Mouse (Mus musculus) neural tube, embryonic 15.5 days (tissue): Measurements from ENCODE around the gene Fkbp15. TPM values are rescaled to one million over a fixed set of nuclear protein-coding genes. Genes with fewer than 3 reads are reported as not detected.
A peak's percentile ranks its signal among the peaks of the same experiment; 100 is the strongest.

Source experiments
- ATAC-seq: fragments of 200-750 bp; cut with Nextera tagmentation; 2 replicates; pipeline ENCODE4 v1.8.0; 2017; ENCODE audit warnings: mild to moderate bottlenecking, moderate TSS enrichment, moderate library complexity; ENCODE audit not compliant: low FRiP score
- H3K27ac ChIP-seq: fragments of 300-500 bp; sonication (generic); replicated peaks from 2 replicates; pipeline ENCODE4 v1.5.1; 2015; ENCODE audit warnings: mild to moderate bottlenecking, inconsistent platforms
- H3K27me3 ChIP-seq: fragments of 300-500 bp; sonication (generic); replicated peaks from 2 replicates; pipeline ENCODE4 v1.6.1; 2015; ENCODE audit warnings: inconsistent platforms
- H3K36me3 ChIP-seq: fragments of 300-500 bp; sonication (generic); 2 replicates; pipeline ENCODE4 v1.6.1; 2015; ENCODE audit warnings: inconsistent platforms
- H3K4me1 ChIP-seq: fragments of 300-500 bp; sonication (generic); 2 replicates; pipeline ENCODE4 v1.6.1; 2015; ENCODE audit warnings: inconsistent platforms
- H3K4me2 ChIP-seq: fragments of 300-500 bp; sonication (generic); 2 replicates; pipeline ENCODE4 v1.6.1; 2015; ENCODE audit warnings: inconsistent platforms, mild to moderate bottlenecking, moderate library complexity
- H3K4me3 ChIP-seq: fragments of 300-500 bp; sonication (generic); replicated peaks from 2 replicates; pipeline ENCODE4 v1.5.1; 2015; ENCODE audit warnings: mild to moderate bottlenecking, inconsistent platforms
- H3K9ac ChIP-seq: fragments of 300-500 bp; sonication (generic); replicated peaks from 2 replicates; pipeline ENCODE4 v1.6.1; 2015; ENCODE audit warnings: mild to moderate bottlenecking, inconsistent platforms
- H3K9me3 ChIP-seq: fragments of 300-500 bp; sonication (generic); replicated peaks from 2 replicates; pipeline ENCODE4 v1.6.1; 2016; ENCODE audit warnings: inconsistent platforms
- WGBS: fragments of 180-500 bp; shearing (Covaris S2); methylation state at CpG from one replicate; pipeline ENCODE4 v1.1.7; 2015; ENCODE audit warnings: mixed read lengths; 5-methylcytosine and 5-hydroxymethylcytosine counted together
- polyA plus RNA-seq: library from polyadenylated mRNA; unstranded; fragments of >200 nt; fragmentation: Nextera tagmentation; extraction: Ambion mirVana; gene quantifications from 2 replicates; pipeline ENCODE4 v1.2.1, GENCODE M21; 2015

Gene Fkbp15
- polyA plus RNA-seq, 1 experiment from 2014 or later, result 22.6 TPM

DNA sequence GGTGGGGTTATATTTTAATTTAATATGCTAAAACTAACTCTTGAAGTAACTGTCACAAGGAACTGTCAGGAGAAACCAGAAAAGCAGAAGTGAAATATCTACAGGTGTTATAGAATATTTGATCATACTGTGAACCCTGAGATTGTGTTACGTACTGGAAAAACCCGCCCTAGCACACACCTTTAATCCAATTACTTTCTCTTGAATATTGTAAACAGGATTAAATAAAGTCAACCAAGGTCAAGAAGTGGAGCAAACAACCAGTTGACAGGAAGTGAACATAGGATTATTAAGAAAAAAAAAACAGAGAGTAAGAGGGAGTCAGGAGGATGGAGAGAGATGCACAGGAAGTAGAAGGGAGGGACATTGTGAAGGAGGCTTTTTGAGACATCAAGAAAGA lies 47.5 kb downstream of the Fkbp15 start:
- over 99% methylated on average over 2 of the region's 2 CpGs for WGBS
- Histone ChIP-seq H3K27ac (no peak overlapping the region), H3K36me3 (peaks cover 42% of the 10 kb centered on the region), H3K4me1 (no peaks in the 10 kb centered on the region), H3K4me2 (no peak overlapping the region), H3K4me3 (no peak overlapping the region), H3K9ac (no peak overlapping the region), H3K27me3 (no peaks in the 10 kb centered on the region), H3K9me3 (no peaks in the 10 kb centered on the region)
- ATAC-seq, result no peak

DNA sequence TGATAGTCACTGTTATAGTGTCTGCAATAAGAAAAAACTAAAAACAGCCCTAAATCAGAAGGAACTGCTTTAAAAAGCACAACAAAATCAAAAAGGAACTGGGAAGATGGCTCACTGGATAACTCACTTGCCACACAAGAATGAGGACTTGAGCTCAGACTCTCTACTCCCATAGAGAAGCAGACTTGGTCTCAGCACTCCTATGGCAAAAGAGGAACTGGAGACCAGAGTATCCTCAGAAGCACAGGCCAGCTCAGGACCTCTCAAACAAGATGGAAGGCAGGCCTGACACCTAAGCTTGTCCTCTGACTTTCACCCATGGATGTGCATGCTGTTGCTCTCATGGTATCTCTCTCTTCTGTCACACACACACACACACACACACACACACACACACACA lies 51.9 kb downstream of the Fkbp15 start:
- ATAC-seq, result no peak
- Histone ChIP-seq H3K27me3 (no peaks in the 10 kb centered on the region), H3K9me3 (no peaks in the 10 kb centered on the region), H3K36me3 (peaks cover 65% of the 10 kb centered on the region), H3K9ac (no peak overlapping the region), H3K4me3 (no peak overlapping the region), H3K27ac (no peak overlapping the region), H3K4me1 (no peaks in the 10 kb centered on the region), H3K4me2 (no peak overlapping the region)

DNA sequence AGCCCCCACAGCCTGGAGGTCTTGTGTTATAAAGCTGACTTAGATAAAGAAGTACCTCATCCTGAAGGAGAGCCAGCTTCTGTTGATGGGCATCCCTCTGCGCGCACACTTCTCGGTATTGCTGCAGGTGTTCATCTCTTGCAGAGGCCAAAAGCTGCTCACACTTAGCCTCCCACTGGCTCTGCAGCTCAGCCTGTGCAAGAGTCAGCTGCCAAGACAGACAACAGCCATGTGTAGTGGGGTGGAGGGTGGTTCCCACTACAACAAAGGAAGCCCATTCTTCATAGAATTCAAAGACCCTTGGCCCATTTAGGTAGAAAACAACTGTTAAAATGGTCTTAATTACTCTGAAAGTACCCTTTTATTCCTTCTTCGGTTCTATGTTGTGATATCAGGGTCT lies 53.5 kb downstream of the Fkbp15 start:
- H3K4me3 ChIP-seq, result no peak overlapping the region
- 60% methylated on average over 4 of the region's 4 CpGs for WGBS
- no peak for ATAC-seq

DNA sequence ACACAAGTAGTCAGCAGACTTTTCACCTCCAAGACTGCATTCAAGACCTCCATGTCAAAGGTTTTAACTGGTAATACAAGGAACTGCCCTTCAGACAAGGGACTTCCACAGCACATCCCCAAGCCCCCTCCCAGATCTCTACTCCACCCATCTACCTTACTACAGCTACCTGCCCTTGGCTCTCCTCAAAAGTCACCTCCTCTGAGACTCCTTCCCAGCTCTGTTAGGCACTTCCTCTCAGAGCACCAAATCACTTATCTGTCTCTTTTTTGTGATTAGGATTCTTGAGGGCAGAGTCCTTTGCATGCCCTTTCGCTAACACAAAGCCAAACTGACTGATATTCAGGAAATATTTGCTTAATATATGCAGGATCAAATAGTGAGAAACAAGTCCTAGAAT lies 54.0 kb downstream of the Fkbp15 start:
- Histone ChIP-seq H3K36me3 (peaks cover 67% of the 10 kb centered on the region), H3K27ac (no peak overlapping the region), H3K4me2 (no peak overlapping the region), H3K9ac (no peak overlapping the region), H3K4me3 (no peak overlapping the region), H3K9me3 (no peaks in the 10 kb centered on the region), H3K27me3 (no peaks in the 10 kb centered on the region), H3K4me1 (no peaks in the 10 kb centered on the region)
- 93% methylated on average over 1 of the region's 1 CpGs for WGBS
- no peak for ATAC-seq

More for the DNA sequence above, 53.5 kb downstream of the Fkbp15 start:
- Histone ChIP-seq H3K9ac (no peak overlapping the region), H3K27me3 (no peaks in the 10 kb centered on the region), H3K4me1 (no peaks in the 10 kb centered on the region), H3K27ac (no peak overlapping the region), H3K4me2 (no peak overlapping the region), H3K36me3 (peaks cover 67% of the 10 kb centered on the region), H3K9me3 (no peaks in the 10 kb centered on the region)

DNA sequence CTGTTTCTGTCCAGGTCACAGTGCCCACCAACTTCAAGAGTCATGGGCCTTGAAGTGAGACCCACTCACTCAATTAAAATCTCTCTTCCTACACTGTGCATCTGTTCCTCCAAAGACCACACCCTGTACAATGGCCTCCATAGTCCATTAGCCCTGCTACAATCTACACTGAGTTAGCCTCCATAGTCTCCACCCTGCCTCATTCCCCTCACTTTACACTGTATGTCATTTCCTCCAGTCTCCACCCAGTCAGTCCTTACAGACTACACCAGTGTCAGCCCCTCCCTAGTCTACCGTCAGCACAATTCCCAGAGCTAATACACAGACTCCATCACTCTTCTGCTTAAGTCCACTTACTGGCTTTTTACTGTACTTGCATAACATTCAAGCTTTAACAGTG lies 57.1 kb downstream of the Fkbp15 start:
- H3K9me3 ChIP-seq, result no peaks in the 10 kb centered on the region
- H3K4me2 ChIP-seq, result no peak overlapping the region
- peaks cover 89% of the 10 kb centered on the region for H3K36me3 ChIP-seq
- no peak overlapping the region for H3K9ac ChIP-seq
- no peaks in the 10 kb centered on the region for H3K4me1 ChIP-seq
- H3K4me3 ChIP-seq, result no peak overlapping the region
- no peak overlapping the region for H3K27ac ChIP-seq
- no peaks in the 10 kb centered on the region for H3K27me3 ChIP-seq
- ATAC-seq, result no peak
- 79% methylated on average over 1 of the region's 1 CpGs for WGBS

DNA sequence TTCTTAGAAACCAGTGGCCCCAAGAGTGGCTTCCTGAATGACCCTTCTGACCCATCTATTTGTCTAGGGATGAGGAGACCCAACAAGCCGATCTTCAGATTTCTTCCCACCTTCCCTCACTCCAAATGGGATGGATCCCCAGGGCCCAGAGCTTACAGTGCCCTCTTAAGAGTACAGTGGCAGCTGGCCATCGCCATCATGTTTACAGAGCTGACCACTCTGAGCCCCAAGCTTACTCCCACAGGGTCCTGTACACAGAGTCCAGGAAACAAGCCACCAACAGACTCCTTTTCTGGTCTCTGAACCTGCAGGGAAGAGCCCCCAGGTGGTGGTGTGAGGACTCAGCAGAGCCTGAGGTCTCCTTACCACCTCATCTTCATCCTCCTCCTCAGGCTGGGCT lies 57.6 kb downstream of the Fkbp15 start:
- H3K36me3 ChIP-seq, result peaks cover 90% of the 10 kb centered on the region
- H3K4me3 ChIP-seq, result no peak overlapping the region
- no peak for ATAC-seq
- H3K27me3 ChIP-seq, result no peaks in the 10 kb centered on the region
- no peak overlapping the region for H3K9ac ChIP-seq
- H3K4me2 ChIP-seq, result no peak overlapping the region
- no peaks in the 10 kb centered on the region for H3K4me1 ChIP-seq
- WGBS, result 63% methylated on average over 2 of the region's 2 CpGs
- no peaks in the 10 kb centered on the region for H3K9me3 ChIP-seq
- no peak overlapping the region for H3K27ac ChIP-seq

DNA sequence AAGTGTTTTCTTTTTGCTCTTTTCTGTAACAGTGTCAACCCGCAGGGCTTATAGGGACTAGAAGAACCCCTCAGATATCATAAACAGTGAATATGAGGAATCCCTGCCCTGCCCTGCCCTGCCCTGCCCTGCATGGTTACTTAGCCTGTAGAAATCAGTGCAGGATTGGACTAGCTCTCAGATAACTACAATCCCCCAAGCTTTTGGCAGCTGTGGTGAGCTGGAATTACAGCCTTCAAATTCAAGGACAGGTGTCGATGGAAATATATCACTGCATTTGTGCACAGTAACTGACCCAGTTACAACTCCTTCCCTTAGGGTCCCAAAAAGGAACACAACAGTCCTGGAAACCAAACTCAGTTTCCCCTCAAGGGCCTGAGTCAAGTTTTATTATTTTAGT lies 60.3 kb downstream of the Fkbp15 start:
- WGBS, result 100% methylated on average over 2 of the region's 2 CpGs
- no peaks in the 10 kb centered on the region for H3K4me1 ChIP-seq
- H3K4me2 ChIP-seq, result no peak overlapping the region
- H3K9me3 ChIP-seq, result no peaks in the 10 kb centered on the region
- no peak for ATAC-seq
- H3K27ac ChIP-seq, result no peak overlapping the region
- H3K4me3 ChIP-seq, result no peak overlapping the region
- no peaks in the 10 kb centered on the region for H3K27me3 ChIP-seq
- no peak overlapping the region for H3K9ac ChIP-seq
- H3K36me3 ChIP-seq, result peaks cover 89% of the 10 kb centered on the region

DNA sequence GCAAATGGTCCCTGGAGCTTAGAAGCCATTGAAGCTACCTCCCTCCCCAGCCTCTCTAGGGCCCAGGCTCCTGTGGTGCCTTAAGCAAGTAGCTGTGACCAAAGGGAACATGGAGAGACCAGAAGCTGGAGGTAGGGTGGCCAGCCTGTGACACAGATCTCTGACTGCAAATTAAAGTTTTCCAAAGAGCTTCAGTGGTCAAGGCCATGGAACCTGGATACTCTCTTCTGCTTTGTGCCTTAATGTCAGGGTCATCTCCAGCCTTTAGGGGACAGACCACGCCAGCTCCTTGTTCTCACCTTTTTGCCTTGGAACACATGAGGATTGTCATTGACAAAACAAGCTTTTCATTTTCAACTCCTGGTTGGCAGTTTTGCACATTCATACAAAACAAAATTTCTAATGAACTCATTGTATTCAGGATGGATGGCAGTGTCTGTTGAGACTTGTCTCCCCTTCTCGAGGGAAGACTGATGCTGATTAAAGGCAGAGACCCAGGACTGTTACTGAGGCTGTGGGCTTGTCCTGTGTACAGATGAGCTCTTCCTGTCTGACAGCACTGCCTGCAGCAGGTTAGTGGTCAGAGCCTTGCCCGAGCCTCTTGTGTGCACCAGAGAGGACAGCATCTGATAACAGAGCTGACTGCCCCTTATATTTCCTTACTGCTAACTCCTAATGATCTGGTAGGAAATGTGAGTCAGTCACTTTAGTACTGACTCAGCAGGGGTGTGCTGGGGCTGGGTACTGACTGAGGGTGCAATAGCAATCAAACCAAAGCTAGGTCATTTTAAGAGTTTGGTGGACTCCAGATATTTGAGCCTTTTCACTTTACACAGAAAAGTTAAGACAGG lies 62.8 kb downstream of the Fkbp15 start:
- Histone ChIP-seq H3K4me1 (peaks cover 11% of the 10 kb centered on the region), H3K9ac (no peak overlapping the region), H3K27me3 (no peaks in the 10 kb centered on the region), H3K4me3 (no peak overlapping the region), H3K27ac (no peak overlapping the region), H3K36me3 (peaks cover 78% of the 10 kb centered on the region), H3K4me2 (no peak overlapping the region), H3K9me3 (no peaks in the 10 kb centered on the region)
- ATAC-seq, result no peak
- 86% methylated on average over 3 of the region's 3 CpGs for WGBS

DNA sequence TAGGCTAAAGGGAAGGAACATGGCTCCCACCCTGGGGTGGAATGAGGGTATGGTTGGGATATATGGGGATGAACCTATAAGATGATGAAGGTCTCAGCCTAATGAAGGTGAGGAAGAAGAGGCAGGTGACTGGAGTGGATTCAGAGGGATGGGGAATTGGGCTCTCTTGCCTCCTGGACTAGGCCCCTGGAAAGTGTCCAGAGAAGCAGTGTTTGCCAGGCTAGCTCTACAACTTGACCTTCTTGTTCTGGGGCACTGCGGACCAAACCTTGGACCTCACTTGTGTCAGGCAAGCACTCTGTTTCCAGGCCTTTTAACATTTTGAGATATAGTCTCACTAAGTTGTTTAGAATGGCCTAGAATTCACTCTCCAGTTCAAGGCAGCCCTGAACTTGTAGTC lies 65.6 kb downstream of the Fkbp15 start:
- no peak overlapping the region for H3K27ac ChIP-seq
- no peak overlapping the region for H3K4me3 ChIP-seq
- H3K9me3 ChIP-seq, result no peaks in the 10 kb centered on the region
- H3K27me3 ChIP-seq, result no peaks in the 10 kb centered on the region
- H3K4me2 ChIP-seq, result no peak overlapping the region
- H3K36me3 ChIP-seq, result peaks cover 55% of the 10 kb centered on the region
- no peak for ATAC-seq
- H3K4me1 ChIP-seq, result peaks cover 16% of the 10 kb centered on the region
- no peak overlapping the region for H3K9ac ChIP-seq
- WGBS, result 85% methylated on average over 1 of the region's 1 CpGs

DNA sequence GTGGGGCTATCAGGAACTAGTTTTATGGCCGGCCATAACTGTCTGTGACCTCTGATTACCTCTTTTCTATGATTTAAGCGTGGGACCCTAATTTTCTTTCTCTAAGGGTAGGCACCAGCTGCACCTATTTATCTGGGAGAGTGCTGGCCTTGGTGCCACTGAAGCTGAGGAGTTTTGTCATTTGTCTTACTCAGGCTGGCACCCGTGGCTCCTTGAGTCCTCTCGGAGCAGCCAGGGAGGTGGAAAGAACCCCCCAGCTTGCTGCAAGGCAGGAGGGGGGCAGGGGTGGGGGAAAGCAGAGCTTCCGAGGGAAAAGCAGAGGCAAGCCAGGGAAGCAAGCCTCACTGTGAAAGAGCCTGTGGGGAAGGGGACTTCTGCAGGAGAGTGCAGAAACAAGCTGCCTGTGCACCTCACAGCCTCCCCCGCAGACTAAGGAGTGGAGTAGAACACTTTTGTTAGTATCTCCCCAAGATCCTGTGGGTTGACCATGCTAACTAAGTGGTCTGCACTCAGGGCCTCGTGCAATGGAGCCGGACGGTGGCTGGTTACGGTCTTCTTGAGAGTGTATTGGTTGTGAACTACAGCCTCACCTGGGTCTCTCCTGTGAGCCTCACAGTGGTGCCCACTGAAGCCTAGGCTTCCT lies 67.0 kb downstream of the Fkbp15 start:
- H3K27ac ChIP-seq, result no peak overlapping the region
- no peak overlapping the region for H3K4me3 ChIP-seq
- H3K27me3 ChIP-seq, result no peaks in the 10 kb centered on the region
- H3K36me3 ChIP-seq, result peaks cover 41% of the 10 kb centered on the region
- no peaks in the 10 kb centered on the region for H3K9me3 ChIP-seq
- H3K4me1 ChIP-seq, result peaks cover 24% of the 10 kb centered on the region
- H3K4me2 ChIP-seq, result no peak overlapping the region
- ATAC-seq, result no peak
- 28% methylated on average over 10 of the region's 10 CpGs for WGBS
- no peak overlapping the region for H3K9ac ChIP-seq

DNA sequence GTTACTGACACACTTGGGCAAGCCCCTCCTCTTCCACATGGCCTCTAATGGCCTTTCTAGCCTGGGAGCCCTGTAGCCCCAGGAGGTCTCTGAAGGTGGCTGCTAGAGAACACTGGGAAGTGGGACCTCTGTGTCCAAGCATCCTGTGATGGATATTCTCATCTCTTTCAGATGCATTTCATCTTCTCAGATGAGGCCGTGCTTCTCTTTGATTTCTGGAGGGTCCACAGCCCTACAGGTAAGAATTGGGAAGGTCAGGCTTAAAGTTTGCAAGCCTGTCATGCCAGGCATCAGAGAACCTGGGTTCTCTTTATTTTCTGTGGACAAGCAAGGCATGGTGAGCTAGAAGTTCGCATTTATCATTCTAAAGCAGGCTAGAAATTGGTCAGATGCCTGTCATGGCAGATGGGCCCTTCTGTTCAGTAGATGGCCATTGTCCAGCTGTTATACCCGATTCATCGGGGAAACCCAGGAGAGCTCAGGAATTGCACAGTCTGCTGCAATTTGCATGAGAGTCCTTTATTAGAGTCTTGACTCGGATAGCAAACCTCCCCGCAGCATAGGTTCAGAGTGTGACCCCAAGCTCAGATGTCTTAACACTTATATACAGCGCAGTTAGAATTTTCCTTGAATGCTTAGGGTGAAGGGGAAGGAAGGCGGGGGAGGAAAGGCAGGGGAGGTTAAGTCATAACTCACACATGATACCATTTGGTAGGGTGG lies 67.7 kb downstream of the Fkbp15 start:
- WGBS, result 22% methylated on average over 8 of the region's 8 CpGs
- peaks cover 34% of the 10 kb centered on the region for H3K36me3 ChIP-seq
- 0 out of 2 replicates have a peak, but pooled peaks have one; percentile 18 for ATAC-seq

More for the DNA sequence above, 67.7 kb downstream of the Fkbp15 start:
- Histone ChIP-seq H3K9me3 (no peaks in the 10 kb centered on the region), H3K27me3 (no peaks in the 10 kb centered on the region), H3K4me3 (no peak overlapping the region), H3K4me2 (no peak overlapping the region), H3K9ac (no peak overlapping the region), H3K4me1 (peaks cover 30% of the 10 kb centered on the region), H3K27ac (no peak overlapping the region)
